Mouse (Mus musculus) spleen, adult 10 weeks (tissue): ENCODE measurements around the gene Spata7. TPM values are rescaled to one million over a fixed set of nuclear protein-coding genes. Genes with fewer than 3 reads are reported as not detected.

Experiments
- polyA plus RNA-seq: library from polyadenylated mRNA; stranded (reverse); fragments of 350-450 nt; fragmentation: Illumina TruSeq; extraction: RNeasy Lipid Tissue Mini Kit (QIAGEN cat#74804); gene quantifications from one replicate; pipeline ENCODE4 v1.2.3, GENCODE M21; 2015; ENCODE audit warnings: low replicate concordance; ENCODE audit not compliant: insufficient read depth

The Spata7 gene
- polyA plus RNA-seq, result 2.6 TPM

GRCm38 (mm10) chr12:98627392-98628259 is at the start of gene Spata7:
Spata7 (plus strand) TSS chr12:98628157.

Other genes with a start within 250 kb of the Spata7 start
- 0.40 TPM for gene Kcnk10, start 49.8 kb upstream of the Spata7 start, polyA plus RNA-seq
- 6.7 TPM for gene Ptpn21, start 109.2 kb downstream of the Spata7 start, polyA plus RNA-seq
- gene Zc3h14, start 118.8 kb downstream of the Spata7 start, polyA plus RNA-seq, result 92.2 TPM